Mouse (Mus musculus) olfactory bulb, adult 2 months (tissue): ENCODE data around the gene Gng2. TPM values are rescaled to one million over a fixed set of nuclear protein-coding genes. Genes with fewer than 3 reads are reported as not detected.

Source experiments
- H3K27ac ChIP-seq: fragments of 200-500 bp; 2 replicates; pipeline ENCODE4 v1.5.1; 2012; ENCODE audit warnings: low read depth, low read length; ENCODE audit not compliant: insufficient read depth
- H3K4me1 ChIP-seq: fragments of 200-500 bp; 2 replicates; pipeline ENCODE4 v1.6.1; 2012; ENCODE audit warnings: low read length; ENCODE audit not compliant: control insufficient read depth, insufficient read depth
- H3K4me3 ChIP-seq: fragments of 200-500 bp; 2 replicates; pipeline ENCODE4 v1.5.1; 2012; ENCODE audit warnings: mild to moderate bottlenecking, low read depth, low read length, moderate library complexity; ENCODE audit not compliant: insufficient read depth
- CTCF ChIP-seq: fragments of 200-500 bp; IDR thresholded peaks from 2 replicates; pipeline ENCODE4 v1.5.1; 2012; ENCODE audit warnings: low read depth, mild to moderate bottlenecking, low read length, moderate library complexity; ENCODE audit not compliant: insufficient read depth
- POLR2A ChIP-seq: fragments of 200-500 bp; IDR thresholded peaks from 2 replicates; pipeline ENCODE4 v1.6.1; 2012; ENCODE audit warnings: mild to moderate bottlenecking, low read depth, low read length, moderate library complexity; ENCODE audit not compliant: insufficient read depth
- WGBS: fragments of 180-500 bp; shearing (Covaris S2); methylation state at CpG from one replicate; pipeline ENCODE4 v1.1.7; 2018; 5-methylcytosine and 5-hydroxymethylcytosine counted together
- polyA plus RNA-seq: library from polyadenylated mRNA; stranded (reverse); fragments of >200 nt; gene quantifications from 2 replicates; pipeline ENCODE4 v1.2.4, GENCODE M21; 2012; ENCODE audit warnings: low replicate concordance; ENCODE audit not compliant: missing spikeins, insufficient read depth, insufficient read length

Gene Gng2
- polyA plus RNA-seq, 1 experiment = not detected

DNA sequence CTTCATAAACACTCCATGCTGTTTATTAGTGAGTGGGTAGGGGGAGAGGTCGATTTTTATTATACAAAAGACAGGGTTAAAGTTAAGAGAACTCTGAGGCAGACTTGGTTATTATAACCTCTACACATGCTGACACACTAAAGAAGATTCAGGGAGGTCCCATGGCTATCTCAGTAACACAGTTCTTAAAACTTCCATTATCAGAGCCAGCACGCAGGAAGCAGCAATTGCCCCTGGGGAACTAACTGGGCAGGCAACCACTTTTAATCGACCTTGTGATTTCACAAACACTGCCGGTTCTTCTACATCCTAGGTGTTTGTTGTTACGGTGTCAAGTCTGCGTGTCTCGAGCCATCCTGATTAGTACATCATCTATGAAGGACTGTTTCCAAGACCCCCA lies 22.4 kb downstream of the Gng2 start:
- H3K27ac ChIP-seq = no peak overlapping the region
- H3K4me1 ChIP-seq = no peaks in the 10 kb centered on the region
- H3K4me3 ChIP-seq = no peak overlapping the region
- 91% methylated on average over 7 of the region's 7 CpGs for WGBS
- TF ChIP-seq CTCF (no peak), POLR2A (no peak)

DNA sequence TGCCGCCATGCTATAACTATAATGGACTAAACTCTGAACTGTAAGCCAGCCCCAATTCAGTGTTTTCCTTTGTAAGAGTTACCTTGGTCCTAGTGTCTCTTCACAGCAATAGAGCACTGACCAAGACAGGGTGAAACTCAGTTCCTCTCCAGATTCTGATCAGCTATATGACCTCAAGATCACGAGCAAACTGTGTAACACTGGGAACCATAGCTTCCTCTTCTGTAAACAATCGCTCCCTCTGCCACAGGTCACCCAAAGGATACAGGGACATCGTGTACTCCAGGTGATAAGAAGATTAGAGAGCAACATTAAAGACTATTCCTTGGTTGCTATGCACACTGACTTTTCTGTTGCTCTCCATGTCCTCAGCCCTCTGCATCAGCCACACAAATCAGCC lies 26.6 kb downstream of the Gng2 start:
- TF ChIP-seq POLR2A (no peak), CTCF (no peak)
- Histone ChIP-seq H3K27ac (no peak overlapping the region), H3K4me3 (no peak overlapping the region), H3K4me1 (no peaks in the 10 kb centered on the region)
- 94% methylated on average over 4 of the region's 4 CpGs for WGBS

DNA sequence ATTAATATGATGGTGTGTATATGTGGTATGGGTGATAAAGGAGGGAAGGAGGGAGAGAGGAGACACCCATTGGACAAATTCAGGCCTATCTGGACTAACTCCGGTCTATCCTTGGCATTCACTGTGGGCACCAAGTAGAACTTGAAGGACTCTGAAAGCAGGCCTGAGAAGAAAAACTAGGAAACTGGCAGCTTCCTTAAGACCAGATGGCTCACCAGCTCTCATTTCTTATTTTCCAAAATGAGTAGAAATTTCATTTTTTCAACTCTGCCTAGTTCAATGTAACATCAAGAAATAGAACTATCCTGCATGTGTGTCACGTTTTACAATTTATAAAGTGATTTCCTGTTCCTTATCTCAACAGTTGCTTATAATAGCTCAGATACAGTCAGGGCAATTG lies 28.0 kb downstream of the Gng2 start:
- H3K27ac ChIP-seq = no peak overlapping the region
- 90% methylated on average over 2 of the region's 2 CpGs for WGBS
- TF ChIP-seq POLR2A (no peak), CTCF (no peak)

DNA sequence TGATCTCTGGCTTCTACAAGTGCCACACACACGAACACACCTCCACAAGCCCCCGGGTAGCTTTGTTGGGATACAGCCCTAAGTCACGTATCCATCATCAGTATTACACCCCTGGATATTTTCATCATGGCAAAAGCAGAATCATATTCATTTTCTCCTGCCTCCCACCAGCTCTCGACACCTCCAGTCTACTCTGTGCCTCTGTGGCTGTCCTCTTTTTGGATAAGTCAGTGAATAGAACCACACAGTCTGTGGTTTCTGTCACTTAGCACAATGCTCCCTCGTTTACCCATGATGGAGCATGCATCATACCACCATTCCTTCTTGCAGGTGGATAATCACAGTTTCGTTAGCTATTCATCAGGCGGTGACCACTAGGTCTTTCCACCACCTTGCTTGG lies 31.2 kb downstream of the Gng2 start:
- WGBS = 82% methylated on average over 7 of the region's 7 CpGs
- Histone ChIP-seq H3K4me1 (no peaks in the 10 kb centered on the region), H3K4me3 (no peak overlapping the region), H3K27ac (no peak overlapping the region)
- TF ChIP-seq POLR2A (no peak), CTCF (no peak)

More for the DNA sequence above, 28.0 kb downstream of the Gng2 start:
- H3K4me1 ChIP-seq = no peaks in the 10 kb centered on the region
- no peak overlapping the region for H3K4me3 ChIP-seq

DNA sequence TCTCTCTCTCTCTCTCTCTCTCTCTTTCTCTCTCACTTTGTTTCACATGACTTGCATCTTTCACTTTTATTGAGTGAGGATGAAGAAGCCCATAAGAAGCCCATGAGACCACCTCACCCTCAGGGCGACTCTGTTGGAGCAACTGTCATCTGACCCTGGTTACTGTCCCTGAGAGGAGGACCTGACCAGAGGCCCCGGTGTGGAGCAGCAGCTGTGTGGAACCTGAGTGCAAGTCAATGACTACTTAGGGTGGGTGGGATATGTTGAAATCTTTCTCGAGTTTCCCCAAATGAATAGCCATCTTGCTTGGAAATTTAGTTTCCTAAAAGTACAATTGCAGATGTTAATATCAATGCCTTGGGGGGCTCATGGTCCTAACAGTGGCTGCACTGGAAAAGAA lies 34.7 kb downstream of the Gng2 start:
- H3K27ac ChIP-seq = no peak overlapping the region
- no peaks in the 10 kb centered on the region for H3K4me1 ChIP-seq
- no peak for TF ChIP-seq CTCF
- H3K4me3 ChIP-seq = no peak overlapping the region
- 42% methylated on average over 3 of the region's 3 CpGs for WGBS

DNA sequence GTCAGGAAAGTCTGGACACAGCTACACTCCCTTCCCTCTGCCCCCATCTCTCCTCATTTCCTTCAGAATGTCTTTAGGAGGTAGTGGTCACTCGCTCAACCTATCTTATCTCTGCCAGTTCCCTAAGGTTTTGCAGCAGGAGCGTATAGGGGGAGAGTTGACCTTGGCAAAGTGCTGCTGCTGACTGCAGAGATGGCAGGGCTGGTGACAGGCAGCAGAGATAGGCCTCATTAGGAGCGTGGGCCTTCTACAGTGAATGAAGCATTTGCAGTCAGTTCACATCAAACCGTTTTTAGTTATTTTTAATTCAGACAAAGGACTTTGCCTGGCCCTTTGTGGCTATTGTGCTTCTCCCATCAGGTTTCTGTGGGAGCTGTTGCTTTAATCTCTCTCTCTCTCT lies 35.1 kb downstream of the Gng2 start:
- TF ChIP-seq CTCF (no peak), POLR2A (no peak)
- Histone ChIP-seq H3K27ac (no peak overlapping the region), H3K4me1 (no peaks in the 10 kb centered on the region), H3K4me3 (no peak overlapping the region)
- 66% methylated on average over 4 of the region's 4 CpGs for WGBS

DNA sequence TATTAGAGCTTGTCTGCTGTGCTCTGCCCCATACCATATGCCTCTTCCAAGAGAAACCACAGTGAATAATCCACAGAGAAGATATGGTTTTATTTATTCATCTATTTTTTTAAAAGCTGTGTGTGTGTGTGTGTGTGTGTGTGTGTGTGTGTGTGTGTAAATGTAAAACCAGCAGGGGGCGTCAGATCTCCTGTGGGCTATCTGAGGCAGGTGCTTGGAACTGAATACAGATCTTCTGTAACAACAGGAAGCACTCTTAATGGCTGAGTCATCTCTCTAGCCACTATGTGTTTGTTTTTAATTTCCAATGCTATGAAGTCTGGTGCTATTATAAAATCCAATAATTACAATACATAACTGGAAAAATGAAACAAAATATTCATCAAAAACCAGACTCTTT lies 37.4 kb downstream of the Gng2 start:
- TF ChIP-seq CTCF = no peak
- Histone ChIP-seq H3K27ac (no peak overlapping the region), H3K4me3 (no peak overlapping the region), H3K4me1 (no peaks in the 10 kb centered on the region)
- 100% methylated on average over 1 of the region's 1 CpGs for WGBS

DNA sequence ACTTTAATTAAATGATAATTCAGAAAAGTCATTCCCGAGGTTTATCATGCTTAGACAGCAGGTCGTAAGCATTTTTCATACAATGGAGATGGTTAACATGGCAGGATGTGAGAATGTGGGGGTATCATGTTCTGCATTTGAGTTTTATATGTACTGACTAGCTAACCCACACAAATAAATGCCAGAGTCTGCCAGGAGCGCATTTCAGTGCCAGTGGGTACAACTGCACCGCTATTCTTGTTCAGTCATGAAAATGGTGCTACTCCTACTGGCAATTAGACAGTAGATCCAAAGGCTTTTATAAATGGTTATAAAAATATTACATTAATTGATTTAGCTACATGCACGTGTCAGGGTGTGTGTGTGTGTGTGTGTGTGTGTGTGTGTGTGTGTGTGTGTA lies 38.9 kb downstream of the Gng2 start:
- Histone ChIP-seq H3K27ac (no peak overlapping the region), H3K4me1 (no peaks in the 10 kb centered on the region), H3K4me3 (no peak overlapping the region)
- no peak for TF ChIP-seq POLR2A
- TF ChIP-seq CTCF = no peak
- 87% methylated on average over 5 of the region's 5 CpGs for WGBS

DNA sequence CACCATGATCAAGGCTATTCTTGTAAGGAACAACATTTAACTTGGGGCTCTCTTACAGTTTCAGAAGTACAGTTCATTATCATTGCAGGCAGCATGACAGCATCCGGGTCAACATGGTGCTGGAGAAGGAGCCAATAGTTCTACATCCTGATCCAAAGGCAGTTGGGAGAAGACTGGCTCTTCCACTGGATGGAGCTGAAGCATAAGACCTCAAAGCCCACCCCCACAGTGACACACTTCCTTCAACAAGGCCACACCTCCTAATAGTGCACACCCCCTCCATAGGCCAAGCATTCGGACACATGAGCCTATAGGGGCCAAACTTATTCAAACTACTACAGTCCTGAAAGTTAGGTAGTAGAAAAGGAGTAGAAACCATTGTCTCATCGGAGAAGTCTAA lies 42.3 kb downstream of the Gng2 start:
- TF ChIP-seq POLR2A = no peak
- TF ChIP-seq CTCF = no peak
- Histone ChIP-seq H3K4me1 (no peaks in the 10 kb centered on the region), H3K27ac (no peak overlapping the region), H3K4me3 (no peak overlapping the region)
- WGBS = 94% methylated on average over 3 of the region's 3 CpGs

DNA sequence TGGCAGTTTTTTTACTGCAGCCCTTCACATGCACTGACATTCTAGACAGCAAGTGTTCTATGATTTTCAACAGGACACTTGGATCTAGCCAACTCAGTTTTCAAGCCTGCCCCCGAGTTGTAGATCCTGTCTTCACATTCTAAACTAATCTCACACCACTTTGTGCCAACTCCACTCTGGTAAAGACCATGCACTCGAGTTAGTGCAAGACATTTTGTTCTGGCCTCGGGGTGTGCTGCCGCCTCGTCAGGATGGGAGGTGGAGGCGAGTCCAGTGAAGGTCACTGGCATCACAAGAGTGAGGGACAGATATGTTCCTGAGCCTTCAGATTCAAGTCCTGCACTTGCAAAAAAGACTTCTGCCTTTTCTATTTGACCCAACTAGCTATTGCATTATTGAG lies 44.1 kb downstream of the Gng2 start:
- no peak for TF ChIP-seq POLR2A
- no peak for TF ChIP-seq CTCF
- no peak overlapping the region for H3K4me3 ChIP-seq
- no peaks in the 10 kb centered on the region for H3K4me1 ChIP-seq
- H3K27ac ChIP-seq = no peak overlapping the region
- WGBS = 79% methylated on average over 6 of the region's 6 CpGs
